Mouse (Mus musculus) liver, embryonic 13.5 days (tissue): ENCODE measurements around the gene Fgfr2. TPM values are rescaled to one million over a fixed set of nuclear protein-coding genes. Genes with fewer than 3 reads are reported as not detected.

Source experiments
- ATAC-seq: fragments of 200-750 bp; cut with Nextera tagmentation; 2 replicates; pipeline ENCODE4 v1.8.0; 2017; ENCODE audit warnings: low read depth, mild to moderate bottlenecking, moderate number of reproducible peaks, moderate library complexity
- DNase-seq: peaks from one replicate; pipeline ENCODE4 v3.0.0; 2022
- H3K27ac ChIP-seq: fragments of 300-500 bp; sonication (generic); 2 replicates; pipeline ENCODE4 v1.5.1; 2015; ENCODE audit warnings: moderate library complexity, mild to moderate bottlenecking, inconsistent platforms
- H3K27me3 ChIP-seq: fragments of 300-500 bp; sonication (generic); 2 replicates; pipeline ENCODE4 v1.6.1; 2015; ENCODE audit warnings: mild to moderate bottlenecking, inconsistent platforms
- H3K36me3 ChIP-seq: fragments of 300-500 bp; sonication (generic); 2 replicates; pipeline ENCODE4 v1.6.1; 2015; ENCODE audit warnings: mild to moderate bottlenecking, inconsistent platforms
- H3K4me1 ChIP-seq: fragments of 300-500 bp; sonication (generic); replicated peaks from 2 replicates; pipeline ENCODE4 v1.6.1; 2015; ENCODE audit warnings: inconsistent platforms
- H3K4me2 ChIP-seq: fragments of 300-500 bp; sonication (generic); 2 replicates; pipeline ENCODE4 v1.6.1; 2015; ENCODE audit warnings: inconsistent platforms, mild to moderate bottlenecking, moderate library complexity
- H3K4me3 ChIP-seq: fragments of 300-500 bp; sonication (generic); replicated peaks from 2 replicates; pipeline ENCODE4 v1.5.1; 2015; ENCODE audit warnings: mild to moderate bottlenecking, inconsistent platforms
- H3K9ac ChIP-seq: fragments of 300-500 bp; sonication (generic); 2 replicates; pipeline ENCODE4 v1.6.1; 2015; ENCODE audit warnings: mild to moderate bottlenecking, inconsistent platforms
- H3K9me3 ChIP-seq: fragments of 300-500 bp; sonication (generic); replicated peaks from 2 replicates; pipeline ENCODE4 v1.6.1; 2016; ENCODE audit warnings: inconsistent platforms
- WGBS: fragments of 180-500 bp; shearing (Covaris S2); methylation state at CpG from one replicate; pipeline ENCODE4 v1.1.7; 2015; ENCODE audit not compliant: insufficient replicate concordance; 5-methylcytosine and 5-hydroxymethylcytosine counted together
- microRNA-seq: library from miRNA; unstranded; fragments of <30 nt; microRNA quantifications from one replicate; pipeline ENCODE4, GENCODE M21; 2016
- polyA plus RNA-seq: library from polyadenylated mRNA; unstranded; fragments of >200 nt; fragmentation: Nextera tagmentation; extraction: Ambion mirVana; gene quantifications from 2 replicates; pipeline ENCODE4 v1.2.1, GENCODE M21; 2015

Fgfr2 gene
- polyA plus RNA-seq, 1 experiment from 2014 or later, result 8.9 TPM

- Histone ChIP-seq H3K9me3 (no peaks in the 10 kb centered on the region), H3K9ac (no peak overlapping the region), H3K4me3 (no peak overlapping the region), H3K36me3 (no peaks in the 10 kb centered on the region), H3K4me1 (no peaks in the 10 kb centered on the region; the same call in 1 of the 2 replicates), H3K27me3 (no peaks in the 10 kb centered on the region), H3K27ac (no peak overlapping the region), H3K4me2 (no peak overlapping the region)
- ATAC-seq, result no peak
- 38% methylated on average over 6 of the region's 6 CpGs for WGBS
- DNase-seq, result no peak
Observed at GRCm38 (mm10) chr7:130119466-130119865, 3003.7 kb downstream of the Fgfr2 start.

GRCm38 (mm10) chr7:130118726-130119125, 3004.4 kb downstream of the Fgfr2 start:
- no peaks in the 10 kb centered on the region; the same call in 1 of the 2 replicates for H3K4me1 ChIP-seq
- no peak overlapping the region for H3K4me3 ChIP-seq
- WGBS, result 31% methylated on average over 4 of the region's 4 CpGs
- DNase-seq (no peak), ATAC-seq (no peak)
- H3K27ac ChIP-seq, result no peak overlapping the region
- no peaks in the 10 kb centered on the region for H3K36me3 ChIP-seq
- no peaks in the 10 kb centered on the region for H3K9me3 ChIP-seq
- no peak overlapping the region for H3K9ac ChIP-seq
- H3K27me3 ChIP-seq, result no peaks in the 10 kb centered on the region
- H3K4me2 ChIP-seq, result no peak overlapping the region

- Histone ChIP-seq H3K27me3 (no peaks in the 10 kb centered on the region), H3K36me3 (no peaks in the 10 kb centered on the region), H3K4me3 (no peak overlapping the region), H3K9me3 (no peaks in the 10 kb centered on the region), H3K9ac (no peak overlapping the region), H3K4me1 (no peaks in the 10 kb centered on the region; the same call in 1 of the 2 replicates), H3K4me2 (no peak overlapping the region), H3K27ac (no peak overlapping the region)
- DNase-seq (no peak), ATAC-seq (no peak)
- 22% methylated on average over 4 of the region's 4 CpGs for WGBS
Observed at GRCm38 (mm10) chr7:130117466-130118123, 3005.6 kb downstream of the Fgfr2 start.

- no peak overlapping the region for H3K4me2 ChIP-seq
- H3K9ac ChIP-seq, result no peak overlapping the region
- no peak overlapping the region for H3K27ac ChIP-seq
- ATAC-seq, result no peak
- H3K36me3 ChIP-seq, result no peaks in the 10 kb centered on the region
- no peak overlapping the region for H3K4me3 ChIP-seq
- no peaks in the 10 kb centered on the region for H3K4me1 ChIP-seq
- no peak for DNase-seq
- H3K27me3 ChIP-seq, result no peaks in the 10 kb centered on the region
- 53% methylated on average over 4 of the region's 4 CpGs for WGBS
- no peaks in the 10 kb centered on the region for H3K9me3 ChIP-seq
Observed at GRCm38 (mm10) chr7:130114436-130114835, 3008.7 kb downstream of the Fgfr2 start.

Small RNA genes lying within 50 kb of the gene (microRNA-seq; reads per million reads assigned to microRNA genes)
- gene Mir7061, result 0.88 reads per million

Other genes starting within 250 kb of the Fgfr2 start
- gene Zranb1, start 192.2 kb downstream of the Fgfr2 start, polyA plus RNA-seq, result 5.5 and 5.6 TPM in 2 replicates
- 11.4 and 13.9 TPM in 2 replicates for gene Ctbp2, start 1.0 kb upstream of the Fgfr2 start, polyA plus RNA-seq